Mouse (Mus musculus) spleen, postnatal 36 days (tissue): ENCODE results near the gene Slc9a8.

Experiments used
- DNase-seq, 2 experiments: peaks; one replicate each; pipeline ENCODE4 v3.0.0; 2022; ENCODE audit warnings: low spot score in 2 of 2, mixed read lengths in 1 of 2

Slc9a8 gene

DNA sequence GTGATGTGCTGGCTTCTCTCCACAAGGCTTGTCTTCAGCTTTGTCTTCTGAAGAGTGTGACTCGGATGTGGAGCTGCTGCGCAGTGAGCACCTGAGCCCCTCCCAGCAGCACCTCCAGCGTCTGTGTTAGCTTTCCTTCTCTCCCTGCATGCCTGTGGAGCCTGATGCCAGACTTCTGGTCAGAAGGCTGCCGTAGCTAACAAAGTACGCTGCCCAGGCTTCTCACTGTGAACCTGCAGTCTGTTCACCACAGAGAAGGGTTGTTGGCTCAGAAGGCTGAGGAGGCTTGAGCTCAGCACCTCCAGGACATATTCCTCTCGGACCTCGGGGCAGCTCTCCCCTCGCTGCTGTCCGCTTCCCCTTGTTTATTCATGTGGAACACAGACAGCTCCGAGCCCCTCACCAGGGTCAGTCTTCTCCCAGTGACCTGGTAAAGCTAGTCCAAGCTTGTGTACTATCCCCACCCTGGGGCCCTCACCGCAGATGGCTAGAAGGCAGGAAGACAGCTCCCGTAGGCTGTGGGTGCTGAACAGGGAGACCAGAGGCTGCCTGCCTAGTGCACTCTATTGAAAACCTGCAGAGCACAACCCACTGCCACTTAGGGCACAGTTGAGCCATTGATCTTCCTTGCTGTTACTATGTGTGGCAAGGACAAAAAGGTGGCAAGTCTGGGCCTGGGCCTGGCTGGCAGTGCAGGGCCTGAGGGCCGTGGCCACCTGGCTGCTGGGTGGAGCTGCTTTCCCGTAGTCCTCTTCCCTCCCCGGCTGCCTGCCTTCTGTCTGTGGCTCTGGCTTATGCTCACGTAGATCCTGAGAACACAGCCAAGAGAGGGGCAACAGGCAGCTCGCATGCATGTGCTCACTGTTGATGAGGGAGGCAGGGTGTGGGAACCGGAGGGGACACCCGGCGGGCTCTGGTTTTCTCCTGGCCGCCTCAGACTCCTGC is 28.1 kb downstream of the Slc9a8 start:
- DNase-seq = no peak

DNA sequence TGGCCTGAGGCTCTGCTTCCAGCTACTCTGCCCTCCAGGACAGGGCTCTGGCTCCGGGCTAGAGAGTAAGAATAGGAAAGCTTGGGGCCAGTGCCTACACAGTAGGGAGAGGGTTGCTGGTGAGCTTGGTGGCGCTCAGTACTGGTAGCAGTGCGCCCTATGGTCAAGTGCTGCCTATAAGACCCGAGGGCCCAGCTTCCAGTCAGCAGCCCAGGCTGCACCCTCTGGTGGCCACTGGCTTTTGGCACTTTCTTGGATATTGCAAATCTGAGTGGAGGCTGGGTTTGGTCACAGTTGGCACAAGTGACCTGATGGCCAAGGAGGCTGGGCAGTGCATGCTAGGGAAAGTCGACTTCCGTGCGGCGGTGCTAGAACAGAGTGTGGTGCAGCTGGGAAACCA is 29.1 kb downstream of the Slc9a8 start:
- DNase-seq = no peak

DNA sequence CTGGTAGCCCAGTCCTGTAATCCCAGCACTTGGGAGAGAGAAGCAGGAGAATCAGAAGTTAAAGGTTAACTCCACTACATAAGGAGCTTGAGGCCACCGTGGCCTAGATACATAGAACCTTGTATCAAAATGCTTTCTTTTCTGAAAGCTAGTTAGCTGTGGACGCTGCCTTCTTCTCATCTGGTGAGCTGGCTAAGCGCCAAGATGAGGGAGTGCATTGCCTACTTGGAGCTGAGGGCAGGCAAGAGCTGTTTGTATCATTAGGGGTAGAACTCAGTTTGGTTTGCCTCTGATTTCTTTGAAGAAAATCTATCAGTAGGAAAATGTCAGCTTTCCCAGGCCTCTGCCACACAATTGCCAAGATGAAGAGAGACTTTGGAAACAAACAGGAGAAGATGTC is 32.3 kb downstream of the Slc9a8 start:
- DNase-seq = no peak

DNA sequence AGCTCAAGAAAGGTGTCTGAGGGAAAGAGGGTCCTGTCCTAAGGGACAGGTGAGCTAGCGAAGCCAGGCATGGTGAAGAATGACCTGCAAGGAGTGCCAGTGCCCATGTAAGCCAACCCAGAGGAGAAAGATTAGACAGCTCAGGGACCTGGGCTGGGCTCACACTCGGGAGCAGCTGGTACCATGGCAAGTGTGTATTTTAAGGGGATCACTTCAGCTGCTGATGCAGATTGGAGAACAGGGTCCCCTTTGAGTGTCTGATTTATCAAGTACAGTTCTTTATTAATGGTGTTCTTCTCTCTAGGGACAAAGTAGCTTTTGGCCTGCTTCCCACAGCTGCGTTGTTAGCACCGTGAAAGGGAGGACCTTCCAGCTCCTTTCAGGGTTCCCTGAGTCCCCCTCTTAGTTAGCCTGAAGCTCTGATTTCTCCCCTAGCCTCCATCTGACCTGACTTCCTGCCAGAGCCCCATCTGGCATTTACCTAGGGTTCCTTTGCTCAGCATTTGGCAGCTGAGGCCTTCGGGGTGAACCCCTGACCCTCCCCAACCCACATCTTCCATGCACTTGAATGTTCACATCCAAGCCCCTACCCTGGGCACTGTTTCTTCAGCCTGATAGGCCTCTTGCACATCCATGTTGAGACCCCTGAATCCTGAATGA is 35.0 kb downstream of the Slc9a8 start:
- no peak for DNase-seq

DNA sequence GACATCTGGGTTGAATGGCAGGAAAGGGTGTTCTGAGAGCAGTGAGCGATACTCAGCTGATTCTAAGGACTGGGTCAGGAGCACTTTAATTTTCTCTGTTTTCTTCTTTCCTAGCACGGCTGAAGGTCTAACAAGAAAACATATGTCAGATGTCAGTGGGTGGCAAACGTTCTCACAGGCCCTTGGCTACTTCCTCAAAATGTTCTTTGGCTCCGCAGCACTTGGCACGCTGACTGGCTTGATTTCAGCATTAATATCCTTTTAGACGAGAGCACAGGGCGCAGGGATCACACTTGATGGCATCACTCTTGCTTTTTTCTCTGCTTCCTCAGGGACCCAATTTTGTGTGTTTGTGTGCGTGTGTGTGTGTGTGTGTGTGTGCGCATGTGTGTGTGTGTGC is 35.7 kb downstream of the Slc9a8 start:
- DNase-seq = no peak

DNA sequence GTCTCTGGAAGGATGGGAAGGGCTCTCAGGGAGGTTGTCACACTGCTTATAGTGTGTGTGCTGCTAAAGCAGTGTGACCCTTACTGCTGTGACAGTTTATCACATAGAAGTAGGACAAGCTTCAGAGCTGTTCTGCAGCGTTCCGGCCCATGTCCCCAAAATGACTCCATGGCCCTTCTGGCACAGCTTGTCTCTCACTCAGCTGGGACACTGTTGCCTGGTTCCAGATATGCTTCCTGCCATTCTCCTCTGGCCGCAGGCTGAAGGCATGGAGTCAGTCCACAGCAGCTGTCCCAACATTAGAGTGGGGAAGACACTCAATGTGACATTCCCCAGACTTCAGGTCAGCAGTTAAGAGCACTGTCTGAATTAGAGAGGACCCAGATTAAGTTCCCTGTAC is 37.0 kb downstream of the Slc9a8 start:
- DNase-seq = no peak

DNA sequence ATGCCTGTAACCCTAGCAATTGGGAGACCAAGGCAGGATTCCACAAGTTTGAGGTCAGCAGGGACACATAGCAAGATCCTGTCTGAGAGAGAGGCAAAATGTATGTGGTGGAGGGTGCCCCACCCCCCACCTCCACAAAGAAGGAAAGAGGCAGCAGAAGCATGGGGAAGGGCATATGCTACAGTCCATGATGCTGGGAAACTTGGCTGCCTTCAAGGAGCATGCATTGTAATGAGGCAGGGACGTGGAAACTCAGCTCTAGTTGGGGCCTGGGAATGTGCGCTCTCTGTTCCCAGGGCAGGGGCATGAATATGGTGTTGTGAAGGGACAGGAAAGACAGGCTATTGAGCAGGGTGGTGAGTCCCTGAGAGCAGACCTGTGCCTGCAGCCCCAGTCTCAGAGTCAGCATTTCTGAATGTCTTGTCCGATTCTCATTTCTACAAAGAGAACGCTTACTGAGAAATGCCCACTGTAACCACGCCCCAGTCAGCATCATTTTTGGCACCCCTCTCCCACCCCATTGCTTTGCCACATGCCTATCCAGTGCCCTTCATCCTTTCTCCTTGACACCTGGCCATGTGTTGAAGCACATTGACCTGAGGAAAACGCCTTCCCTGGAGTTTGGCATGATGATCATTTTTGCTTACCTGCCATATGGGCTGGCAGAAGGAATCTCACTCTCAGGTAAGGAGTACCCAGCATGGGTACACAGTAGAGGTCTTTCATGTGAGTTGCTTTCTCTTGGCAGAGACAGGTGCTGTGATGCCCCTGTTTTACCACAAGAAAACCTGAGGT is 37.8 kb downstream of the Slc9a8 start:
- no peak for DNase-seq

DNA sequence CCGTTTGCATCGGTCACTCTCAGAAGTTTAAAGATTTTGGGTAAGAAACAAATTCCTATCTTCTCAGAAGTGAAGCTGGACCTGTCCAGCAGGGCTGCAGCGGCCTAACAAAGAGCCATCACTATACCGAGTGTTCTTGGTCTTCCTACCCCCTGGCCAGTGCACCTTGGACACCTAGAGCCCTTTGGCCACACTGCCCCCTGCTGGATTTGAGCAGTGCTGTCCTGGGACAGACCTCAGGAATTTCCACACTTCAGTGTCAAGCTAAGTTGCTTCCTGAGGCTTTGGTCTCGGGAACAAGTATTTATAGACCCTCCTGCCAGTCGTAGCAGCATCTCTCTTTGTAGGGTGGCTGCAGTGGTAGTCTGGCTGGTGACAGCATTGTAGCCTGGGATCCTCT is 41.4 kb downstream of the Slc9a8 start:
- peak; percentile 37 to 48 for DNase-seq

DNA sequence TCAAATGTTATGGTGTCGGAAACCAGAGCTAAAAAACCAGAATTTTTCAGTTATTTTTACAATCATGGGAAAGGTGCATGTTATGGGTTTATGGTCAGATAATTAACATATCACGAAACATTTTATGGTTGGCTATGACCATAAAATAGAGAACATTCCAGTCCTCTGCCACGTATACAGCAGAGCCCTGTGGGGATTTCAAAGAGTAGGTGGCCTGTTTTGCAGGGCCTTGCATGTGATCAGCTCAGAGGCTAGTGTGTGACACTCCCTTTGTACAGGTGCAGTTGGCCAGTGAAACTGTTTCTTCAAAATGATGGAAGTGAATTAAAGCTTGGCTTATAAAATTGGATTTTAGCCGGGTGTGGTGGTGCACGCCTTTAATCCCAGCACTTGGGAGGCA is 42.3 kb downstream of the Slc9a8 start:
- DNase-seq = no peak

DNA sequence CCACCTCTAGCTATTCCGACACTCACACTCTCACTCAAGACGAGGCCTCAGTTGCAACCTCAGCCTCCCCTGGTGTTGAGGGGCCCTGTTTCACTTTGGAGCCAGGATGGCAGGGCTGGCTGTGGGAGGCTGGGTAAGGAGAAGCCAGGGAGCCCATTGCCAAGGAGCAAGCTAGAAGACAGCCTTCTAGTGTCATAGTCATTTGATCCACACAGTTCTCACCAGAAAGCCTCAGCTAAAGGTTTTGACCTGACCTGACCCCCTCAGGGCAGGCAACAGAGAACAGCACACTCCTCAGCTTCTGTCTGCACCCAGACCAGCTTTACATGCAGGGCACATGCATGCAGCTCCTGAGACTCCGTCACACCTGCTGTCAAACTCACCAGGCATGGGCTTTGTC is 44.4 kb downstream of the Slc9a8 start:
- DNase-seq = no peak

DNA sequence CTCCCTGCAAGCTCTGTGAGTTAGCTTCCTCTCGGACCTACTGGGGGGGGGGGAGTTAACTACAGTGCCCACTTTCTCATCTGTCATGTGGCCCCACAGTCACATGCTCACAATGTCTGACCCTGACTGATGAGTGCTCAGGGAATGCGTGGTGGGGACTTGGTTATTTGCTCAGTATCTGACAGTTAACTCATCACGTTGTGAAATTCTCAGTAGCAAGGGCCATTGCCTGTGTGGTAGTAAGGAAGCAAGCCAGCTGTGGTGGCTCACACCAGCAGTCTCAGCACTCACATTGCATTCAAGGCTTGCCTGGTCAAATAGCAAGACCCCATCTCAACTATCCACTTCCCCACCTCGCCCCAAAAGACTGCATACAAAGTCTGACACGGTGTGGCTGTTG is 45.7 kb downstream of the Slc9a8 start:
- DNase-seq = no peak

DNA sequence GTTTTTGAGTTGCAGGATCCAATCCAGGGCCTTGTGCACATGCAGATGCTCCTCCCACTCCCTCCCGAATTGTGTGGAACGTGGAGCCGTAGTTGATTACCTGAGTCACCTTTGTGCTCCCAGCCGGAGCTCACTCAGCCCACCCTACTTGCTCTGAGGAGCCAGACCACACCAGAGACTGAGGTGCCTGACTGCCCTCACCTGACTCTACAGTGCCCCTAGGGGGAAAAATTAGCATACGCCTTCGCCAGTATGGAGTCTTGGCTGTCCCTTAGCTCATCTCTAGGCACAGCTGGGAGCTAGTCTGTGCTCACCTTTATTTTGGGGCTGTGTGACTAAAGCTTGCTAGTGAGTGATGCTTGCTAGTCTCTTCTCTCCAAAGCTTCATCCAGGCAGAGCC is 46.9 kb downstream of the Slc9a8 start:
- no peak for DNase-seq

DNA sequence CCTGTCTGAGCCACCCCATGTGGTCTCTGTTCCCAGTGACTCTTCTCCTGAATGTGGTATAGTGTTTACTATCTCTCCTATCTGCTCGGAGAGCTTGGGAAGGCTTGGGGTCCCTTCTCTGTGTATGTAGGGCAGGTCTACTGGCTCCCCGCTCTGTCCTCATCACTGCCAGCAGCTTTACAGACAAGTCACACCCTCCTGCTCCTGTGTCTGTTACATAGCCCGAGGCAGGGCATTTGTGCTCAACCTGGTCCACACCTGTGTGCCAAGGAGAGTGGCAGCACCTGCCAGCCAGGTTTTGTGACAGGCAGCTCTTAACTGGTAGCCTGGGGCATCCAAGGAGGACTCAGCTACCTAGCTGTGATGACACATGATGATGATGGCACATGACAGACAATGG is 49.1 kb downstream of the Slc9a8 start:
- no peak for DNase-seq

DNA sequence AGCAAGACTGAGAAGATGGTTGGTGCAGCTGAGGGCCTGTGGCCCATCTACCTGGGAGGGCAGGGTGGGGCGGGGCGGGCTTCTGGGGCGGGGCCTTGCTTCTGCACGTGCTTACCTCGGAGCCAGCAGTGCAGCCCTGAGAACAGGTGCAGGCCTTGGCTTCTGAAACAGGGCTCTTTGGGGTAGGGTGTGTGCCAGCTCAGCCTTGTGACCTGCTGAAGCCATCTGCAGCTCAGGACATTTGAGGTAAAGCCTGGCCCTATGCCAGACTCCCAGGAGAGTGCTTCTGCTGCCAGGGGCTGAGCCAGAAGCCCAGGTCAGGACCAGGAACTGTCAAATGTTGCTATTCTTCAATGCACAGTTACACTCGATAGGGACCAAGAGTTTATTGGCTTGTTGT is 50.1 kb downstream of the Slc9a8 start:
- no peak for DNase-seq

DNA sequence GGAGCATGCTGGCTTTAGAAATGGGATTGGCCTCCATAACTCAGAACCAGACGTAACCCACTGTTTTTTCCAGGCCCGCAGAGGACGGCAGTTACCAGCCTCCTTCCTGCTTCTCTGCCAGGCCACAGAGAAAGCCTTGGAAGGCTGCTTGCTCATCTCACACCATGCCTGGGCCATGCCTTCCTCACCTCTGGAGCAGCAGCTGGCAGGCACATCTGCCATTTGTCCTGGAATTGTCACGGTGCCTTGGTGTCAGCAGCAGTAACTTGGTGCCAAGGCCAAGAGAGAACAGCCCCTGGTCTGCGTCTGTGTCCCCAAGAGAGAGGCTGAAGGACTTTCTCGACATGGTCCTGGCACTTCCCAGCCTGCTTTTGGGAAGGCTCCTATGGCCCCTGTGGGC is 52.7 kb downstream of the Slc9a8 start:
- no peak for DNase-seq

DNA sequence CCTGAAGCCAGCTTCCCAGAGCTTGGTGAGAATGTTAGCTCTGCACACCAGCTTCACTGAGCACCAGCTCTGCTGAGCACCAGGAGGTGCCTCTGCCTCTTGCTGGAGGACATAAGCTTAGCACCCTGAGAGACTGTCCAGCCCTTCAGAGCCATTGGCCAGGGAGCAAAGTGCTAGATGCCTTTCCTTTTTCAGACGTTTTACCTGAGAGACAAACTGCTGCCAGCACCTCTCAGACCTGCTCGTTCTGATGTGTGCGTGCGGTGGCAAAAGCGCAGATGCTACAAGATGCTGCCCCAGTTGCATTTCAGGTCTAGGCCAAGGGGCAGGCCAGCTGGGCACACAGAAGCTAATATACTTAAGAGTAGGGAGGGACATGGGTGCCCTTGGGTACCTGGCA is 54.1 kb downstream of the Slc9a8 start:
- DNase-seq = no peak

DNA sequence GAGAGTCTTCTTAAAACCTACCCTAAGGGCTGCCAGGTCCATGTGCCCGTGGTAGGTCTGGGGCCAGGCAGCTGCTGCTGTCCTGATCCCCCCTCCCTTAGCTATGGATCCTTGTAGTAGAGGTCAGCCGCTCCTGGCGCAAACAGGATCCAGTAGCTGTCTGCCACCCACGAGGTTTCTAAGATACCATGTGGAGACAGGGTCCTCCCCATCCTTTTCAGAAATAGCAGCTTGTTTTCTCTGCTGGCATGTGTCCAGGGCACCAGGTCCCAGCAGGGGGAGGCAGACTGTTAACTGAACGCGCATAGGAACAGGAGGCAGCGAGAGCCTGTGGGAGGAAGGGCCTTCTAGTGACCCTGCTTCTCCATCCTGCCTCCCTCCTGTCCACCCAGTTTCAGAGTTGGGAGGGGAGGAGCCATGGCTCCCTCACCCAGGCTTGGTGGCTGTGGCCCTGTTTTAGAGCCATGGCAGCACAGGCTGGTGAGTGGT is 54.7 kb downstream of the Slc9a8 start:
- DNase-seq = peak in 1 of 2 experiments; percentile 12

DNA sequence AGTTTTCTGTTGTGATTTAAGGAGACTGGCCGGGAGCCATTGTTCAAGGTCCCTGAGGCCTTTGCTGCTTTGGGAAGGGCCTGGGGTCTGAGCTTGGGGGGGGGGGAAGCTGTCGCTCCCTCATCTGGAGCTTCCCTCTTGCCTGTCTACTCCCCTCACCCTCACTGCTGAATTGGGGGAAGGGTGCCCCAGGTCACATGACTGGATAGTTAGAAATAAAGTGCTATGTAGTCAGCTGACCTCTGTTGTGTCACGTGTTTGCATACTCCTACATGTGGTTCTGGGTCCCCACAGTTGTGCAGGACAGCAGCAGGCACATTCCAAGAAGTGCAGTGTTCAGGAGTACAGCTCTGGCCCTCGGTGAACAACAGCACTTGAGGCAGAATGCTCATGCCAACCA is 55.2 kb downstream of the Slc9a8 start:
- no peak for DNase-seq

DNA sequence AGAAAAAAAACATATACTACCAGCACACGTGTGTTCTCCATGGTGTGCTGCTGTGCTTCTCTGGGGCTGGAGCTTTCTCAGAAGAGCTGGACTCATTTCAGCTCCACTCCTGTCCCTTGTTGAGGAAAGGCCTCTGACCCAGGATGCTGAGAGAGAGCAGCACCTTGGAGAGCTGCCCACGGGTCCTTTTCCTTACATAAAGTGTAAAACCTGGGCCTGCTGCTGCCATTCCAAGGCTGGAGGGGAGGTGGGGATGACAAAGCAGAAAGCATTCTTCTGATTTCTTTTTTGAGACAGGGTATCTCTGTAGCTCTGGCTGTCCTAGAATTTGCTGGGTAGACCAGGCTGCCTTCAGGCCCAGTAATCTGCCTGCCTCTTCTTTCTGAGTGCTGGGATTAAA is 56.6 kb downstream of the Slc9a8 start:
- no peak for DNase-seq

DNA sequence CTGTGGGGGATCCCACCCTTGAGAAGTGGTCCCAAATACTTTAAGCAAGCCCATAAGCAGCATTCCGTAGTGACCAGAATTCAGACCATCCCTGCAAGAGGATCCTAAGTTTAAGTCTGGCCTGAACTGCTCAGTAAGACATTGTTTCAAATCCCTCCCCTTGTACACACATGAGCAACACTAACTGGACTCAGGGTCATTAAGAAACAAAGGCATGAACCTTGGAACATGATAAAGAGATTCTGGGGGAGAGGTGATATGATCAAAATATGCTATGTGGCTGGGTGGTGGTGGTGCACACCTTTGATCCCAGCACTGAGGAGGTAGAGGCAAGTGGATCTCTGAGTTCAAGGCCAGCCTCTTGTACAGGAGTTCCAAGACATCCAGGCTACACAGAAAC is 58.0 kb downstream of the Slc9a8 start:
- DNase-seq = no peak

DNA sequence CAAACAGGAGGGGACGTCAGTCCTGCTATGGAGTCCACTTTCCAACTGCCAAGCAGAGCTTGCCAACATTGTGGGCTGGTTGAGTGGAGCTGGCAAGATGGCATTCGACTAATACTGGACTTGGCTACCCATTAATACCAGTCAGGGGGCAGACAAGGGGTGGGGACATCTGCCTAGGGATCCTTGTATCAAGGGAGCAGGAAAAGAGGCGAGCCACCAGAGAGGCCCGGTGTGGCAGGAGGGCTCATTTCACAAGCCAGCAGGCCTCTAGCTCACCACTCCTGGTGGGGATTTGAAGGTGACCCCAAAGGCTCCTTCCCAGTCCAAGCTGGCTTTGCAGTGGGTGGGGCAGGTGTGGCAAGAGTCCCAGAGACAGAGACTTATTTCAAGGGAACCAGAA is 61.2 kb downstream of the Slc9a8 start:
- DNase-seq = no peak

DNA sequence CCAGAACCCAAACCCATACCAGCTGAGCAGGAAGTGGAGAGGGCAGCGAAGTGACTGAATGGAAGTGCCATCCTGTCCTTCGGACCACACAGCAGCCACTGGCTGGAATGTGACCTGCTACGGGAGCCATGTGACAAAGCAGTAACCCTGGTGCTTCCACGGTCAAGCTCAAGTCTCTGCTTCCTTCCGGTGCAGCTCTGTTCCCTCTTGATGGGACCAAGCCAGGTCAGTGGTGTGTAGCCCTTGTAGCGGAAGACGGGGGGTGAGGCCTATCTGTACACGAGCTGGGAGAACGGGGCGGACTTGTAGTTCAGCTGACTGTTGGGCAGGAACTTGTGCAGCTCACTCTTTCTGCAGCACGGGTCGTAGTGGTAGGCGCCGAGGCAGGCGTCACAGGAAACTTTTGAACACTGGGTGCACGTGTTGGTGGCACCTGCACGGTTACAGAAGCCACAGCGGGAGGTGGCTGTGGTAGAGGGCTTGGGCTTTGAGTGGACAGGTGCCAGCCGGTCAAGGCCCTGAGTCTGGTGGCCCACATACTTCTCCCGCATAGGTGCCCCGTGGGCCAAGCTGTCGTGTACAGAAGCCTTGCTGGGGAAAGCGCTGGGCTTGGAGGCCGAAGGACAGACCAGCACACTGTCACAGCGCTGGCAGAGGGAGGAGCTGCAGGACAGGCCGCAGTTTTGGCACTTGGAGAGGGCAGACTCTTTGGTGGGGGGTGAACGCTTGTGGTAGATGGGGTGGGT is 61.7 kb downstream of the Slc9a8 start:
- peak; percentile 27 to 42 for DNase-seq
